Mouse (Mus musculus) CD4-positive, CD25-positive, alpha-beta regulatory T cell, adult 4 months (primary cell): ENCODE data around the gene Arhgap8. TPM values are rescaled to one million over a fixed set of nuclear protein-coding genes. Genes with fewer than 3 reads are reported as not detected.

Experiments used
- ATAC-seq: one replicate; pipeline ENCODE4 v1.8.0; 2017
- polyA plus RNA-seq, 2 experiments: library from polyadenylated mRNA; unstranded; fragments of 100-300 nt; shearing (Covaris generic); gene quantifications; one replicate each; pipeline ENCODE4 v1.2.1; 2017

Gene Arhgap8
- polyA plus RNA-seq, 2 experiments from 2014 or later = not detected

DNA sequence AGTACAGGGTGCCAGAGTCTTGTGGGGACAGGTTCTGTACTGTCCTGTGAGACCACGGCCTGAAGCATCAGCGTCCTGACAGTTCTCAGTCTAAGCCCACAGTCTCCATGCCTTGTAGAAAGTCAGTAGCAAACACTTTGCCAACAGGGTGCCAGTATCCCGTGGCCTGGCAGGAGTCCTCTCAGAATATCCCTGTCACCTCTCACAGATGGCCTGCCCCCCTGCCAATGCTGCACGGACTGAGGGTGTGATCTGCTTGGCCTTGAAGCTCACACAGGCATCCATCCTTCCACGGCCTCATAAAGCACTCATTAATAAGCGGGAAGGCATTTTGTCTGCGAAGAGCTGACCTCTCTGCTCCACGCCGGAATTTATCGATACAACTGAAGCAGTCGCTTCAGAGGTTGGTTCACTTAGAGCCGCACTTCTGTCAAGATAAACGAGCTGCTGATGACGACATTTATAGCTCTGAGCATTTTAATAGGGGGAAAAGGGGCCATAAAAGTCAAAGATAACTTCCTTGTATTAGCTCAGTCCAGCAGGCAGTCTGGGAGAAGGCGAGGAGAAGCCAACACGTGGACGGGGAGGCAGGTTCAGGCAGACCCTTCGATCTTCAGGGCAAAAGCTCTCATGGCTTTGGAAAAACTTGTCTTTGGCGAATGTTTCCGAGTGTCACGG is 89.6 kb downstream of the Arhgap8 start:
- no peak for ATAC-seq

- no peak for ATAC-seq
Measured at GRCm38 (mm10) chr15:84811126-84811525, 91.3 kb downstream of the Arhgap8 start.

GRCm38 (mm10) chr15:84812831-84813357 is 93.0 kb downstream of the Arhgap8 start:
- no peak for ATAC-seq

- no peak for ATAC-seq
Measured at GRCm38 (mm10) chr15:84815171-84815570, 95.3 kb downstream of the Arhgap8 start.

DNA sequence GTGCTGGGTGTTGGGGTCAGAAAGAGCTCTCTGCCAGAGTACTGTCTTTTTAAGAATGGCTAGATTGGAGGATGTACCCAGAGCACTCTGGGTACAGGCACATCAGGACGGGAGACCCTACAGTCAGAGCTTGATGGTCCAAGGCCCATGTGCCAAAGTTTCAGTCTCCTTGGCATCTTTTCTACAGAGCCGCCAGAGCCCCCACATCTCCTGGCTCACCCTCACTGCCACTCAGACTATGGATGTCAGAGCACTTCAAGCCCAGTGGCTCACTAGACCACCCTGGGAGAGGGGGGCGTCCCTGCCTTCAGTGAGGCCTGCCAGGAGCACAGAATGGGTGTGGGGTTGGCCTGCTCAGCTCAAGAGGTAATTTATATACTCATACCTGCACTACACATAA is 97.7 kb downstream of the Arhgap8 start:
- no peak for ATAC-seq

DNA sequence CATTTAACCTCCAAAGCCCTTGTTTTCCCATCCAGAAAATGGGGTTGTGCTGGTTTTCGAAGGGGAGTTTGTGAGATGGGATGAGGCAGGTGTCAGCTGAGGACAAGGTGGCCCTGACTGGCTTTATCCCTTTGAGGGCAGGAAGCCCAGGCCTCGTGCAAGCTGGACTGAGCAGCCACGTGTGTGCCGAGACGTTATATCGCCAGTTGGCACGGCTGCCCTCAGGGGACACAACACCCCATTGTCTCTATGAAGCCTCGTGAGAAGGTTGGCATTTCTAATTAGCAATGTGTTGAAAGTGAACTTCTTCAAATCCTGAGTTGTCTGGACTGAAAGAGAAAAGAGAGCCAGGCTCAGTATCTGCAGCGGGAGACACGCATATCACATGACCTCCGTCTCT is 98.4 kb downstream of the Arhgap8 start:
- ATAC-seq = no peak

GRCm38 (mm10) chr15:84820811-84821210 is 101.0 kb downstream of the Arhgap8 start:
- no peak for ATAC-seq

Other genes with a start within 250 kb of the Arhgap8 start
- 1 to 10 TPM; 2.5 to 3.2 TPM for gene Rtl6, start 162.2 kb upstream of the Arhgap8 start, polyA plus RNA-seq
- under 1 TPM in 1 of 2 experiments, not detected in 1; 0.56 TPM for gene Prr5, start 50.4 kb upstream of the Arhgap8 start, polyA plus RNA-seq
- gene Phf21b, start 136.0 kb downstream of the Arhgap8 start, polyA plus RNA-seq = 1 to 10 TPM in 1 of 2 experiments, under 1 TPM in 1; 0.96 to 1.9 TPM
- under 1 TPM; 0.44 to 0.68 TPM for gene Gm29666, start 200.0 kb downstream of the Arhgap8 start, polyA plus RNA-seq
- gene Nup50, start 203.4 kb downstream of the Arhgap8 start, polyA plus RNA-seq = 10 to 100 TPM; 25.6 to 25.7 TPM